Mouse (Mus musculus) kidney, adult 2 months (tissue): ENCODE measurements around the gene Rsc1a1.

Source experiments
- CTCF ChIP-seq: fragments of 200-500 bp; conservative IDR thresholded peaks from 2 replicates; pipeline ENCODE4 v1.5.1; 2011; ENCODE audit warnings: low read depth, mild to moderate bottlenecking, control low read depth, low read length, moderate library complexity, mixed read lengths; ENCODE audit not compliant: insufficient read depth, insufficient read length
- POLR2A ChIP-seq: fragments of 200-500 bp; IDR thresholded peaks from one replicate; pipeline ENCODE4 v1.6.1; 2011; ENCODE audit warnings: low read depth, low read length, control low read depth

DNA sequence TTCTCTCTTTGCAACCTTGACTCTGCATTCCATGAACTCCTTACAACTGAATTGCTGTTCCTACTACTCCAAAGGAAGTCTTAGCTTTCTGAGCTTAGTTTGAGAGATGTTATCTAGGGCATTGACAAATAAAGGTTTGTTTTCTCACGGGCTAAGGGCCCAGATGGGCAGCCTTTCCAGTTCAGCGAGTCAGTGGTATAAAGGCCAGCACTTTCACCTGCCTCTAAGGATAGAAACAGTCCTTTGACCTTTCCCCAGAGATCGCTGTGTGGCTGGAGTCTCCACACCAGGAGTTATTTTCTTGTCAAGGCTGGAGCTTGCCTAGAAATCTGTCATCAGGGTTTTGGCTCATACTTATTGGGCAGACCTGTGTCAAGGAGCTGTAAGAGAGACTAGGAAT lies 40.3 kb upstream of the Rsc1a1 start:
- TF ChIP-seq CTCF: no peak
- TF ChIP-seq POLR2A: no peak
